Mouse (Mus musculus): ENCODE results near the gene Lrrc8e. TPM values are rescaled to one million over a fixed set of nuclear protein-coding genes. Genes with fewer than 3 reads are reported as not detected.

Lrrc8e gene
- polyA plus RNA-seq, 1 experiment from 2014 or later = 2.2 TPM

- 0 out of 2 replicates have a peak overlapping the region, but pooled peaks have one; percentile 7 for H3K4me3 ChIP-seq (replicated peaks)
- peaks cover 9% of the 10 kb centered on the region; the same call in 1 of the 2 replicates for H3K36me3 ChIP-seq
- H3K4me2 ChIP-seq (replicated peaks) = peak overlapping the region; percentile 46
- no peak overlapping the region for H3K9ac ChIP-seq
- peak overlapping the region; percentile 48 for H3K27ac ChIP-seq
- peak; percentile 64 for ATAC-seq
- 40% methylated on average over 2 of the region's 2 CpGs for WGBS
- no peaks in the 10 kb centered on the region for H3K27me3 ChIP-seq (replicated peaks)
- peaks cover 21% of the 10 kb centered on the region for H3K4me1 ChIP-seq (replicated peaks)
- H3K9me3 ChIP-seq = no peaks in the 10 kb centered on the region
Observed at GRCm38 (mm10) chr8:4207016-4207350, 19.6 kb upstream of the Lrrc8e start.

GRCm38 (mm10) chr8:4211097-4211496 lies 15.5 kb upstream of the Lrrc8e start:
- Histone ChIP-seq H3K27ac (no peak overlapping the region), H3K4me2 (replicated peaks) (no peak overlapping the region), H3K36me3 (peaks cover 9% of the 10 kb centered on the region; the same call in 1 of the 2 replicates), H3K27me3 (replicated peaks) (peaks cover 7% of the 10 kb centered on the region), H3K9me3 (no peaks in the 10 kb centered on the region), H3K9ac (no peak overlapping the region), H3K4me1 (replicated peaks) (peaks cover 44% of the 10 kb centered on the region), H3K4me3 (replicated peaks) (no peak overlapping the region)
- WGBS = 76% methylated on average over 6 of the region's 6 CpGs
- no peak for ATAC-seq

- peak; percentile 16 for ATAC-seq
- H3K27ac ChIP-seq = 0 out of 2 replicates have a peak overlapping the region, but pooled peaks have one; percentile 56
- WGBS = 1% methylated on average over 25 of the region's 25 CpGs
- H3K9me3 ChIP-seq = no peaks in the 10 kb centered on the region
- peaks cover 45% of the 10 kb centered on the region for H3K4me1 ChIP-seq (replicated peaks)
- peak overlapping the region; percentile 96 for H3K4me2 ChIP-seq (replicated peaks)
- H3K36me3 ChIP-seq = peaks cover 9% of the 10 kb centered on the region; the same call in 1 of the 2 replicates
- H3K9ac ChIP-seq = peak overlapping the region; percentile 56
- peaks cover 22% of the 10 kb centered on the region for H3K27me3 ChIP-seq (replicated peaks)
- H3K4me3 ChIP-seq (replicated peaks) = peak overlapping the region; percentile 47
Observed at GRCm38 (mm10) chr8:4212809-4213209, 13.8 kb upstream of the Lrrc8e start.

- WGBS = 5% methylated on average over 18 of the region's 18 CpGs
- H3K4me1 ChIP-seq (replicated peaks) = peaks cover 45% of the 10 kb centered on the region
- H3K4me3 ChIP-seq (replicated peaks) = peak overlapping the region; percentile 47
- H3K9me3 ChIP-seq = no peaks in the 10 kb centered on the region
- H3K27me3 ChIP-seq (replicated peaks) = peaks cover 23% of the 10 kb centered on the region
- peaks cover 9% of the 10 kb centered on the region; the same call in 1 of the 2 replicates for H3K36me3 ChIP-seq
- ATAC-seq = peak; percentile 76
- H3K9ac ChIP-seq = peak overlapping the region; percentile 56
- H3K27ac ChIP-seq = peak overlapping the region; percentile 81
- H3K4me2 ChIP-seq (replicated peaks) = peak overlapping the region; percentile 96
Observed at GRCm38 (mm10) chr8:4213210-4214005, 13.2 kb upstream of the Lrrc8e start.

GRCm38 (mm10) chr8:4214006-4214980 lies 12.3 kb upstream of the Lrrc8e start:
- Histone ChIP-seq H3K36me3 (peaks cover 7% of the 10 kb centered on the region; the same call in 1 of the 2 replicates), H3K4me2 (replicated peaks) (peak overlapping the region; percentile 96), H3K4me1 (replicated peaks) (peaks cover 45% of the 10 kb centered on the region), H3K9ac (peak overlapping the region; percentile 56; the same call in 1 of the 2 replicates), H3K27me3 (replicated peaks) (peaks cover 23% of the 10 kb centered on the region), H3K9me3 (no peaks in the 10 kb centered on the region), H3K4me3 (replicated peaks) (peak overlapping the region; percentile 47), H3K27ac (peak overlapping the region; percentile 81)
- peak; percentile 80 for ATAC-seq
- WGBS = 8% methylated on average over 33 of the region's 33 CpGs

GRCm38 (mm10) chr8:4216296-4216695 lies 10.3 kb upstream of the Lrrc8e start:
- H3K27ac ChIP-seq = no peak overlapping the region
- H3K27me3 ChIP-seq (replicated peaks) = peaks cover 23% of the 10 kb centered on the region
- peak overlapping the region; percentile 57; the same call in 1 of the 2 replicates for H3K9ac ChIP-seq
- H3K9me3 ChIP-seq = no peaks in the 10 kb centered on the region
- WGBS = 9% methylated on average over 18 of the region's 18 CpGs
- ATAC-seq = no peak
- no peaks in the 10 kb centered on the region for H3K36me3 ChIP-seq
- H3K4me1 ChIP-seq (replicated peaks) = peaks cover 45% of the 10 kb centered on the region
- H3K4me3 ChIP-seq (replicated peaks) = peak overlapping the region; percentile 49
- peak overlapping the region; percentile 97 for H3K4me2 ChIP-seq (replicated peaks)

GRCm38 (mm10) chr8:4216791-4217621 lies 9.6 kb upstream of the Lrrc8e start, which contains the start of gene Prr36:
TSS of gene Prr36 (minus strand) at chr8:4217459.
- WGBS = under 1% methylated on average over 44 of the region's 44 CpGs
- Histone ChIP-seq H3K36me3 (no peaks in the 10 kb centered on the region), H3K4me2 (replicated peaks) (peak within 1 kb of the TSS; percentile 97), H3K27ac (0 out of 2 replicates have a peak within 1 kb of the TSS, but pooled peaks have one; percentile 13), H3K9me3 (no peaks in the 10 kb centered on the region), H3K27me3 (replicated peaks) (peaks cover 23% of the 10 kb centered on the region), H3K4me3 (replicated peaks) (peak within 1 kb of the TSS; percentile 49), H3K9ac (peak within 1 kb of the TSS; percentile 57), H3K4me1 (replicated peaks) (peaks cover 45% of the 10 kb centered on the region)
- peak; percentile 18; the same call in 1 of the 2 replicates for ATAC-seq

- Histone ChIP-seq H3K27ac (no peak overlapping the region), H3K36me3 (no peaks in the 10 kb centered on the region), H3K4me1 (replicated peaks) (peaks cover 26% of the 10 kb centered on the region), H3K27me3 (replicated peaks) (peaks cover 23% of the 10 kb centered on the region), H3K4me3 (replicated peaks) (no peak overlapping the region), H3K9ac (no peak overlapping the region), H3K9me3 (no peaks in the 10 kb centered on the region), H3K4me2 (replicated peaks) (no peak overlapping the region)
- no peak for ATAC-seq
- whole genome bisulfite sequencing = 85% methylated on average over 3 of the region's 3 CpGs
Observed at GRCm38 (mm10) chr8:4219617-4220016, 7.0 kb upstream of the Lrrc8e start.

GRCm38 (mm10) chr8:4222059-4222458 lies 4.6 kb upstream of the Lrrc8e start:
- no peak overlapping the region for H3K4me3 ChIP-seq (replicated peaks)
- no peak overlapping the region for H3K27ac ChIP-seq
- no peaks in the 10 kb centered on the region for H3K36me3 ChIP-seq
- no peaks in the 10 kb centered on the region for H3K9me3 ChIP-seq
- H3K4me1 ChIP-seq (replicated peaks) = peaks cover 9% of the 10 kb centered on the region
- H3K27me3 ChIP-seq (replicated peaks) = peaks cover 8% of the 10 kb centered on the region
- no peak overlapping the region for H3K4me2 ChIP-seq (replicated peaks)
- ATAC-seq = no peak
- no peak overlapping the region for H3K9ac ChIP-seq

- peak overlapping the region; percentile 70 for H3K4me2 ChIP-seq (replicated peaks)
- 29% methylated on average over 4 of the region's 4 CpGs for WGBS
- ATAC-seq = peak; percentile 32
- H3K27ac ChIP-seq = no peak overlapping the region
- H3K9me3 ChIP-seq = no peaks in the 10 kb centered on the region
- H3K4me3 ChIP-seq (replicated peaks) = peak overlapping the region; percentile 35
- no peaks in the 10 kb centered on the region; the same call in 1 of the 2 replicates for H3K27me3 ChIP-seq (replicated peaks)
- no peaks in the 10 kb centered on the region for H3K36me3 ChIP-seq
- peaks cover 4% of the 10 kb centered on the region; the same call in 1 of the 2 replicates for H3K4me1 ChIP-seq (replicated peaks)
- H3K9ac ChIP-seq = peak overlapping the region; percentile 35; the same call in 1 of the 2 replicates
Observed at GRCm38 (mm10) chr8:4226323-4226722, 304 bp upstream of the Lrrc8e start.

- Histone ChIP-seq H3K4me1 (replicated peaks) (peaks cover 4% of the 10 kb centered on the region; the same call in 1 of the 2 replicates), H3K4me2 (replicated peaks) (no peak overlapping the region), H3K27me3 (replicated peaks) (no peaks in the 10 kb centered on the region; the same call in 1 of the 2 replicates), H3K36me3 (no peaks in the 10 kb centered on the region), H3K9ac (no peak overlapping the region), H3K27ac (no peak overlapping the region), H3K9me3 (no peaks in the 10 kb centered on the region), H3K4me3 (replicated peaks) (no peak overlapping the region)
- WGBS = 90% methylated on average over 4 of the region's 4 CpGs
- no peak for ATAC-seq
Observed at GRCm38 (mm10) chr8:4227919-4228318, 1.3 kb downstream of the Lrrc8e start.

Data from intestine, embryonic 15.5 days (tissue).